Mouse (Mus musculus): ENCODE data around the gene Ptpru.
A peak's percentile ranks its signal among the peaks of the same experiment; 100 is the strongest.

- TF ChIP-seq CTCF (IDR thresholded peaks at IDR 0.05; ENCODE audit: low read depth), result no peak
- TF ChIP-seq EP300 (IDR thresholded peaks at IDR 0.05; ENCODE audit: low read depth), result peak; percentile 42
Observed at GRCm38 (mm10) chr4:131832759-131833407, 5.2 kb downstream of the Ptpru start.
